Mouse (Mus musculus): ENCODE measurements at regions not wholly inside any gene's neighbourhood (a gene's known extent, or its start where the extent isn't known, plus 50 kb on each side); places are given as distances from the start of the nearest gene placed in this dataset.

- no peak for DNase-seq (ENCODE audit: low spot score)
Measured at GRCm38 (mm10) chr8:33108914-33109313, 319.6 kb upstream of the 5930422O12Rik start.

GRCm38 (mm10) chr8:33115271-33116236 lies 313.0 kb upstream of the 5930422O12Rik start:
- no peak for DNase-seq (ENCODE audit: low spot score)

- DNase-seq (ENCODE audit: low spot score) = no peak
Measured at GRCm38 (mm10) chr8:33123061-33123587, 305.4 kb upstream of the 5930422O12Rik start.

GRCm38 (mm10) chr8:33126981-33127380 lies 301.5 kb upstream of the 5930422O12Rik start:
- no peak for DNase-seq (ENCODE audit: low spot score)

GRCm38 (mm10) chr8:33138874-33139273 lies 289.6 kb upstream of the 5930422O12Rik start:
- DNase-seq (ENCODE audit: low spot score) = peak; percentile 15

GRCm38 (mm10) chr8:33139850-33140249 lies 288.7 kb upstream of the 5930422O12Rik start:
- DNase-seq (ENCODE audit: low spot score) = no peak

GRCm38 (mm10) chr8:33177642-33178041 lies 250.9 kb upstream of the 5930422O12Rik start:
- no peak for DNase-seq (ENCODE audit: low spot score)

- DNase-seq (ENCODE audit: low spot score) = no peak
Measured at GRCm38 (mm10) chr8:33183029-33183428, 245.5 kb upstream of the 5930422O12Rik start.

Measured in retina, embryonic 14.5 days (tissue).